Mouse (Mus musculus) midbrain, embryonic 15.5 days (tissue): ENCODE results near the gene Stim1. TPM values are rescaled to one million over a fixed set of nuclear protein-coding genes. Genes with fewer than 3 reads are reported as not detected.
"Not testable (repeated sequence)": the region's sequence is repeated elsewhere in the genome, so short reads cannot be mapped to it uniquely, and the experiment has no call there.

Experiments used
- ATAC-seq: fragments of 200-750 bp; cut with Nextera tagmentation; replicated peaks from 2 replicates; pipeline ENCODE4 v1.8.0; 2017; ENCODE audit warnings: moderate TSS enrichment
- H3K27ac ChIP-seq: fragments of 300-500 bp; sonication (generic); 2 replicates; pipeline ENCODE4 v1.5.1; 2015; ENCODE audit warnings: mild to moderate bottlenecking, inconsistent platforms
- H3K27me3 ChIP-seq: fragments of 300-500 bp; sonication (generic); replicated peaks from 2 replicates; pipeline ENCODE4 v1.6.1; 2015; ENCODE audit warnings: inconsistent platforms
- H3K36me3 ChIP-seq: fragments of 300-500 bp; sonication (generic); replicated peaks from 2 replicates; pipeline ENCODE4 v1.6.1; 2015; ENCODE audit warnings: inconsistent platforms
- H3K4me1 ChIP-seq: fragments of 300-500 bp; sonication (generic); 2 replicates; pipeline ENCODE4 v1.6.1; 2015; ENCODE audit warnings: inconsistent platforms
- H3K4me2 ChIP-seq: fragments of 300-500 bp; sonication (generic); 2 replicates; pipeline ENCODE4 v1.6.1; 2015; ENCODE audit warnings: inconsistent platforms, mild to moderate bottlenecking, moderate library complexity
- H3K4me3 ChIP-seq: fragments of 300-500 bp; sonication (generic); 2 replicates; pipeline ENCODE4 v1.5.1; 2015; ENCODE audit warnings: mild to moderate bottlenecking, inconsistent platforms
- H3K9ac ChIP-seq: fragments of 300-500 bp; sonication (generic); 2 replicates; pipeline ENCODE4 v1.6.1; 2015; ENCODE audit warnings: mild to moderate bottlenecking, inconsistent platforms
- H3K9me3 ChIP-seq: fragments of 300-500 bp; sonication (generic); 2 replicates; pipeline ENCODE4 v1.6.1; 2016; ENCODE audit warnings: inconsistent platforms
- WGBS: fragments of 180-500 bp; shearing (Covaris S2); methylation state at CpG from one replicate; pipeline ENCODE4 v1.1.7; 2015; ENCODE audit warnings: mixed read lengths; 5-methylcytosine and 5-hydroxymethylcytosine counted together
- polyA plus RNA-seq: library from polyadenylated mRNA; unstranded; fragments of >200 nt; fragmentation: Nextera tagmentation; extraction: Ambion mirVana; gene quantifications from 2 replicates; pipeline ENCODE4 v1.2.1, GENCODE M21; 2015

Gene Stim1
- polyA plus RNA-seq, 1 experiment from 2014 or later: 12.6 TPM

GRCm38 (mm10) chr7:102253631-102254030 is 14.0 kb upstream of the Stim1 start:
- Histone ChIP-seq H3K4me3 (no peak overlapping the region), H3K27ac (no peak overlapping the region), H3K4me2 (no peak overlapping the region), H3K9ac (no peak overlapping the region), H3K36me3 (no peaks in the 10 kb centered on the region), H3K4me1 (peaks cover 15% of the 10 kb centered on the region), H3K27me3 (no peaks in the 10 kb centered on the region), H3K9me3 (no peaks in the 10 kb centered on the region)
- 94% methylated on average over 1 of the region's 1 CpGs for WGBS
- no peak for ATAC-seq

- no peak for ATAC-seq
- Histone ChIP-seq H3K4me1 (peaks cover 6% of the 10 kb centered on the region), H3K4me2 (no peak within 1 kb of the TSS), H3K9me3 (no peaks in the 10 kb centered on the region), H3K36me3 (no peaks in the 10 kb centered on the region), H3K4me3 (no peak within 1 kb of the TSS), H3K27me3 (no peaks in the 10 kb centered on the region), H3K9ac (no peak within 1 kb of the TSS), H3K27ac (no peak within 1 kb of the TSS)
- WGBS: 84% methylated on average over 3 of the region's 3 CpGs
These were observed 11.7 kb upstream of the Stim1 start, which contains the start of gene Rhog for GRCm38 (mm10) chr7:102255954-102256353. TSS of gene Rhog (minus strand) at chr7:102256054.

GRCm38 (mm10) chr7:102256636-102257035 is 11.0 kb upstream of the Stim1 start:
- H3K4me1 ChIP-seq: no peaks in the 10 kb centered on the region
- H3K4me3 ChIP-seq: no peak overlapping the region
- no peaks in the 10 kb centered on the region for H3K9me3 ChIP-seq
- H3K27me3 ChIP-seq: no peaks in the 10 kb centered on the region
- no peak for ATAC-seq
- WGBS: 82% methylated on average over 3 of the region's 3 CpGs
- no peak overlapping the region for H3K27ac ChIP-seq
- H3K36me3 ChIP-seq: no peaks in the 10 kb centered on the region
- no peak overlapping the region for H3K4me2 ChIP-seq
- H3K9ac ChIP-seq: no peak overlapping the region

- WGBS: 17% methylated on average over 4 of the region's 4 CpGs
- no peak overlapping the region for H3K4me2 ChIP-seq
- ATAC-seq: peak; percentile 60
These were observed 9.4 kb upstream of the Stim1 start for GRCm38 (mm10) chr7:102258189-102258588.

GRCm38 (mm10) chr7:102258753-102259152 is 8.9 kb upstream of the Stim1 start:
- no peak for ATAC-seq
- no peaks in the 10 kb centered on the region for H3K9me3 ChIP-seq
- WGBS: 81% methylated on average over 3 of the region's 3 CpGs

More at GRCm38 (mm10) chr7:102258189-102258588, 9.4 kb upstream of the Stim1 start:
- Histone ChIP-seq H3K4me3 (no peak overlapping the region), H3K9ac (no peak overlapping the region), H3K27me3 (no peaks in the 10 kb centered on the region), H3K36me3 (no peaks in the 10 kb centered on the region), H3K27ac (no peak overlapping the region), H3K9me3 (no peaks in the 10 kb centered on the region), H3K4me1 (no peaks in the 10 kb centered on the region)

GRCm38 (mm10) chr7:102259716-102260479 is 7.7 kb upstream of the Stim1 start:
- Histone ChIP-seq H3K36me3 (no peaks in the 10 kb centered on the region), H3K4me1 (no peaks in the 10 kb centered on the region), H3K9ac (no peak overlapping the region), H3K9me3 (no peaks in the 10 kb centered on the region), H3K27ac (no peak overlapping the region), H3K27me3 (no peaks in the 10 kb centered on the region), H3K4me2 (no peak overlapping the region), H3K4me3 (no peak overlapping the region)
- 88% methylated on average over 10 of the region's 10 CpGs for WGBS
- no peak for ATAC-seq

More at GRCm38 (mm10) chr7:102258753-102259152, 8.9 kb upstream of the Stim1 start:
- Histone ChIP-seq H3K36me3 (no peaks in the 10 kb centered on the region), H3K27ac (no peak overlapping the region), H3K4me3 (no peak overlapping the region), H3K9ac (no peak overlapping the region), H3K27me3 (no peaks in the 10 kb centered on the region), H3K4me2 (no peak overlapping the region), H3K4me1 (no peaks in the 10 kb centered on the region)

- ATAC-seq: no peak
- no peaks in the 10 kb centered on the region for H3K27me3 ChIP-seq
- H3K9me3 ChIP-seq: no peaks in the 10 kb centered on the region
- no peaks in the 10 kb centered on the region for H3K36me3 ChIP-seq
- 88% methylated on average over 1 of the region's 1 CpGs for WGBS
- H3K4me1 ChIP-seq: no peaks in the 10 kb centered on the region
- no peak overlapping the region for H3K27ac ChIP-seq
- no peak overlapping the region for H3K4me3 ChIP-seq
- H3K4me2 ChIP-seq: no peak overlapping the region
- no peak overlapping the region for H3K9ac ChIP-seq
These were observed 7.1 kb upstream of the Stim1 start for GRCm38 (mm10) chr7:102260518-102260917.

GRCm38 (mm10) chr7:102263020-102263419 is 4.6 kb upstream of the Stim1 start:
- Histone ChIP-seq H3K4me1 (peaks cover under 1% of the 10 kb centered on the region; the same call in 1 of the 2 replicates), H3K27me3 (no peaks in the 10 kb centered on the region), H3K9me3 (no peaks in the 10 kb centered on the region), H3K36me3 (no peaks in the 10 kb centered on the region), H3K4me2 (no peak overlapping the region), H3K4me3 (no peak overlapping the region), H3K27ac (no peak overlapping the region), H3K9ac (no peak overlapping the region)
- no peak for ATAC-seq
- WGBS: 92% methylated on average over 2 of the region's 2 CpGs

- 93% methylated on average over 10 of the region's 10 CpGs for WGBS
- H3K27ac ChIP-seq, H3K4me2 ChIP-seq, ATAC-seq, H3K9me3 ChIP-seq, H3K36me3 ChIP-seq, H3K27me3 ChIP-seq, H3K4me3 ChIP-seq, H3K9ac ChIP-seq: not testable (repeated sequence)
- peaks cover 20% of the 10 kb centered on the region for H3K4me1 ChIP-seq
These were observed 1.6 kb upstream of the Stim1 start for GRCm38 (mm10) chr7:102266021-102266400.

- no peak overlapping the region for H3K27ac ChIP-seq
- 52% methylated on average over 14 of the region's 14 CpGs for WGBS
- H3K36me3 ChIP-seq: no peaks in the 10 kb centered on the region
- no peaks in the 10 kb centered on the region; the same call in 1 of the 2 replicates for H3K27me3 ChIP-seq
- ATAC-seq: peak; percentile 55
- peak overlapping the region; percentile 90 for H3K4me2 ChIP-seq
- H3K9ac ChIP-seq: no peak overlapping the region
- no peaks in the 10 kb centered on the region for H3K9me3 ChIP-seq
- H3K4me1 ChIP-seq: peaks cover 20% of the 10 kb centered on the region
- peak overlapping the region; percentile 63 for H3K4me3 ChIP-seq
These were observed 1.1 kb upstream of the Stim1 start for GRCm38 (mm10) chr7:102266401-102267042.

- under 1% methylated on average over 34 of the region's 34 CpGs for WGBS
- peak; percentile 93 for ATAC-seq
- Histone ChIP-seq H3K9ac (peak overlapping the region; percentile 46), H3K4me3 (peak overlapping the region; percentile 63), H3K4me1 (peaks cover 20% of the 10 kb centered on the region), H3K27me3 (no peaks in the 10 kb centered on the region; the same call in 1 of the 2 replicates), H3K27ac (peak overlapping the region; percentile 43; the same call in 1 of the 2 replicates), H3K36me3 (no peaks in the 10 kb centered on the region), H3K4me2 (peak overlapping the region; percentile 90), H3K9me3 (no peaks in the 10 kb centered on the region)
These were observed 460 bp upstream of the Stim1 start for GRCm38 (mm10) chr7:102267113-102267579.

- WGBS: 6% methylated on average over 12 of the region's 12 CpGs
These were observed 766 bp downstream of the Stim1 start for GRCm38 (mm10) chr7:102268395-102268748.

More at GRCm38 (mm10) chr7:102268395-102268748, 766 bp downstream of the Stim1 start:
- no peaks in the 10 kb centered on the region for H3K9me3 ChIP-seq
- no peaks in the 10 kb centered on the region; the same call in 1 of the 2 replicates for H3K27me3 ChIP-seq
- no peaks in the 10 kb centered on the region for H3K36me3 ChIP-seq
- H3K4me3 ChIP-seq: peak overlapping the region; percentile 63
- peaks cover 20% of the 10 kb centered on the region for H3K4me1 ChIP-seq
- H3K27ac ChIP-seq: no peak overlapping the region
- H3K4me2 ChIP-seq: peak overlapping the region; percentile 90
- H3K9ac ChIP-seq: peak overlapping the region; percentile 46
- 0 out of 2 replicates have a peak, but pooled peaks have one; percentile 3 for ATAC-seq
